Mouse (Mus musculus): Measurements from ENCODE around the gene Abcc4.
"Not testable (repeated sequence)": the region's sequence is repeated elsewhere in the genome, so short reads cannot be mapped to it uniquely, and the experiment has no call there.

The Abcc4 gene

DNA sequence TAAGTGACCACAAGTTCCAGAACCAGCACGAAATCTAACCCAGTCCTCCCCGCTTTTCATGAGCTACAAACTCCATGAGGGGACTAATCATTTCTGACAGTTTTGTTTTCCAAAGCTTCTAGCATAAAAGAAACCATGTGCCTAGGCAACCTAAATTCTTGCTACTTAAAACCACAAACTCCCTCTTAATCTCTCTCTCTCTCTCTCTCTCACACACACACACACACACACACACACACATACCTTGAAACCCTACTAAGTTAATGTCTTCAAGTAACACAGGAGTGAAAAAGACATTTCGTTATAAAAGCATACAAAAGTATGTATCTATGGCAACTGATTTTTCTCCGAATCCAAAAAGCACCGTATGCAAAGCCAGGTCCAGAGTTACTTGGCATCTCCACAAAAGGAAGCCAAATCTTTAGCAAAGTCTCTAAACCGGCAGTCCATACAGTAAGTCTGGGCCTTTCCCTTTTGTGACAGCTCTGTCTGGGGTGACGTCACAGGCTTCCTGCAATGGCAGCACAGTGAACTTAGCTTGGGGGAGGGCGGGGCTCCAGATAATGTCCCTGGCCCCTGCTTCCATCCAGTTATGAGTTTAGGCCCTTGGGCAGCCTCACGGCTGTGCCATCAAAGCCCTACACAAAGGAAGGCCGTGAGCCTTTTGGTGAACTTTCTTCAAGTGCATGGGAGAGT is 23.5 kb downstream of the Abcc4 start:
- in situ Hi-C loops (cut with MboI, MseI) = no loop called here

DNA sequence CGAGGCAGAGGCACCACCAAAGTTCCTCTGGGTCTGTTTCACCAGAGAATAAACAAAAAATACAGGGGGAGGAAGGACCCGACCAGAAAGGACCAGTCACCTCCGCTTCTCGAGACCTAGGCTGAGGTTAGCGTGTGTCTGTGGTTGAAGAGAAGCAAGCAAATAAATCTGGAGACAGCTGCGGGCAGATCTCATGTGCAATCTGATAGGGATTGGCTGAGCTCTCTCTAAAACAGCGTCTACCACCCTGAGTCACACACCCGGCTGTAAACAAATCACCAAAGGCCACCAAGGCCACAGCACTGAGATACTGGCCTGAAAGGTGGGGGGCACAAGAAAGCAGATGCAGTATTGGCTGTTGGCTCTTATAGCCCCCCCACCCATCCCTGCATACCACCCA is 24.9 kb downstream of the Abcc4 start:
- in situ Hi-C loops (cut with MboI, MseI) = no loop called here

DNA sequence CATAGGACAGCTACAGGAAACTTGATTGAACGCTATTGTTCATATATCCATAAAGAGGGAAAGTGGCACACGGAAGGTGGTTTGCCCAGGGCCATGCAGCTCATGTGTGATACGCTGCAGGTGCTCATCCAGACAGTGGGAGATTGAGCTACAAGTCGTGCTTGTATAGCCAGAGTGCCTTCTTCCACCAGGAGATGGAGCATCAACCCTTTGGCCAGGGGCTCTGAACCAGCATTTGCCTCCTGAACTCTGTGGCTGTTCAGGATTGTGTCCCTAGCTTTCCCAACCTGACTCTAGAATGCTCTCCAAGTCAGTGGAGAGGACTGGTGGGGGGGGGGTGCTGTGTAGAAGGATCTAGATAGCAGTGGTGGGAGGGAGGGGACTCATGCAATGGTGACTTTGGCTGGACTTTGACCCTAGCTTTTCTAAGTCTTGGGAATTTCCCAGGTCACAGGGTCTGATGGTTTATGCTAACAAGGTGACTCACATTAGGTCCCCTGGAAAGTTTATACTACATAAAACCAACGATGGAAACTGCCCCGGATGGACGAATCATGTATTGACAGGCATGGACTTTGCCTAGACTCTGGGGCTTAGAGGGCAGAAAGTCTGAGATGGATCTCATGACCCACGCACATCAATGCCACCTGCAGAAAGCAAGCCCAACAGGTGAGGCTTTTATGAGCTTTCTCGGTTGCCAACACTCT is 27.6 kb downstream of the Abcc4 start:
- in situ Hi-C loops (cut with MboI, MseI) = no loop called here

DNA sequence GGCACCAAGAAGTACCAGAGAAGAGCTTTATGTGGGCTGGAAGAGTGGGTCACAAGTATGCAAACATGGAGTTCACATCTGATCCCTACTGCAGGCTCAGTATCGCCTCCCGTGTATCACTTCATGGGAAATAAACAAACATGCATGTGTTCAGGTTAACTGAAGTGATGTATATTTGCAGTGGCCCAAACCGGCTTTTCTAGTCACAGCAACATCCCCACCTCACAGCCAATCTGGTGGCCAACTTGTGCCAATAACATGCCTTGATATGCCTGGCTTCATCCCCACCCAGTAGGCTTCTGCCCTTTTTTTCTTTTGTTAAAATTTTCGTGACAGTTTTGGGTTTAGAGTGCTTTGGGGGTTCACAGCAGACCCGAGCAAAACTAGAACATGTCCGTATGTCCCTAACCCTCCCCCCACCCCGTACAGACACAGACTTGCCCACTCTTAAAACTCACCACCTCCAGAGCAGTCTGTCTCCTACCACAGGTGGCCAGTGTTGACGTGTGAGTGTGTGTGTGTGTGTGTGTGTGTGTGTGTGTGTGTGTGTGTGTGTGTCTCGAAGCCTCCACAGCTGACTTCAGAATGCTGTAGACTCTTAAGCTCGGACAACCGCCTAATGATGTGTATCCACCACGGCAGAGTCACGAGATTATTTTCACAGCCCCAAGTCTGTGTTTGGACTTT is 29.6 kb downstream of the Abcc4 start:
- in situ Hi-C loops (cut with MboI, MseI) = no loop called here

DNA sequence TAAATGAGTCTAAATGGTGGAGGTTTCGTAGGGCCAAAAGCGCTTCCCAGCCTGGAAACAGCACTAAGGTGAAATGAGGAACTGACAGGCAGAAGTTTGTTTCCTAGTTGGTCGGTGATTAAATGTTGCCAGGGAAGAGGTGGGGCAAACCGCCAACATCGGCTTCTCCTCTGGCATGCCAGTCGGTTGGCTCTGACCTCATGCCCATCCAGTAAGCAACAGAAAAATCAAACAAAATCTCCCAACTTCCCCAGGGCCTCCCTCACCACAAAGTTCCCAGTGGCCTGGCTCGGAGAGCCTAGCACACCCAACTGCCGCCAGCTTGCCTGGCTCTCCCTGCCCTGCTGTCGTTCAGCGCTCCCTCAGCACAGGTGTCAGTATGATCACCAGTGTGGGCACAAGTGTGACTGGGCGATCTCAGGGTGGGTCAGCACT is 31.3 kb downstream of the Abcc4 start:
- in situ Hi-C loops (cut with MboI, MseI) = no loop called here

DNA sequence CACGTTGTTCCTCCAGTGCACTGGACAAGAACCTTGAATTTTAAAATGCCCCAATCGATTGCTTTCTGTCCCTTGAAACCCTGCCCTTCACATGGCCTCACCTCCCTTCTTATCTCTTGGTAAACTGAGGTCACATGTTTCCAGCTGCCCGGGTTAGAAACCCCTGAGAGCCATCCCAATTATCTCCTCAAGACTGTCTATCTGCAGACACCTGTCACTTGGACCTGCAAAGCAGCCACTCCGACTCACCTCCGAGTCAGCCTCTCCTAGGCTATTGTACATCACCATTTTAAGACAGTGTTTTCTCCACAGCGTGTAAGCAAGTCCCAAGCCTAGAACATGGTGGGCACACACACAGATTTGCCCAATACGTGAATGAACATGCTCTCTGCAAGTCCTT is 31.8 kb downstream of the Abcc4 start:
- in situ Hi-C loops (cut with MboI, MseI) = no loop called here

DNA sequence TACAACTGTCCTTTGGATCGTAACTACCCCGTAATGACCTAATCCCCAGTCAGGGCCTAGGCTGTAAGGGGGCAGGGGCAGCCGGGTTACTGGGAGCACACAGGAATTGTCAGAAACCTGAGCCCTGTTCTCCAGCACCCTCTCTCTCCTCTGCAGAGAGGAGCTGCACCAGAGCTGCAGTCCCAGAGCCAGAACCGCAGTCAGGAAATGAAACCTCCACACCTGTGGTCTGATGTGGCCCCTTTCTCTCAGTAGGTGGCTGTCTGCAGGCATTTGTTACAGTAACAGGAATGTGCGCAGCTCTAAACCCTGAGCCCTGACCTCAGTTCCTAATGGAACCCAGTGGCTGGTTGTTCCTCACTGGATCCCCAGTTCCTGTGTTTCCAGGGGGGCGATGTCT is 32.5 kb downstream of the Abcc4 start:
- in situ Hi-C loops (cut with MboI, MseI) = no loop called here

DNA sequence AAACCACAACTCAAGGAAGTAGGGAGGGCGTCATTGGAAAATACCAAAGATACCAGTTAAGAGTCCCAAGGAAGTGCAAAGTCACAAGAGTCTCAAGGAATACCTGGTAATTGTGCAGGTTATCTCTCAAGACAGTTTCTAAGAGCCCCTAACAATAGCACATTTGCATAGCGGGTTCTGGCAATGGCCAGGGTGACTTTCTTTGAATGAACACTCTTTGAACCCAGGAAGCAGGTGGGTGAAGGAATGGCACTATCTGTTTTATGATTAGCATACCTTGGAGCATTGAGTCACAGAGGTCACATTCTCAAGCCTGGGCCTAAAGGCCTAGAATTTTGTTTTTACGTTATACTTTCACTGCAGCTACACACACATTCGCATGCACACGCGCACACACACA is 33.1 kb downstream of the Abcc4 start:
- in situ Hi-C loops (cut with MboI, MseI) = not testable (repeated sequence)

DNA sequence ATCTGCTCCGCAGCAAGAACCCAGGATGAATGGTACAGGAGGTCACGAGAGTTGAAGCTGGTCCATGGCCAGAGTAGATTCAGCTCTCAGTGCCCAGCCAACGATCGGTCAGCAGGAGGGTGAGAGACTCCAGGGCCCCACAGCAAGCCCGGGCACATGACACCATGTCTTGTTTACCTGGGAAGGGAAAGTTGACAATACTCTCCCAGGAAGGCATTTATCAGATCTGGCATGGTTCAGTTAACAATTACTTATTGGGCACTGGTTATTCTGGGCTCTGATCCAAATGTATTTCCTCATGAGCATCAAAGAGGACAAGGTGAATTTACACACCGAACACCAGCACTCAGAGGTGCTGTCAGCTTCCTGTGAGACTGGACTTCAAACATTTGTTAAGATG is 38.5 kb downstream of the Abcc4 start:
- in situ Hi-C loops (cut with MboI, MseI) = no loop called here

DNA sequence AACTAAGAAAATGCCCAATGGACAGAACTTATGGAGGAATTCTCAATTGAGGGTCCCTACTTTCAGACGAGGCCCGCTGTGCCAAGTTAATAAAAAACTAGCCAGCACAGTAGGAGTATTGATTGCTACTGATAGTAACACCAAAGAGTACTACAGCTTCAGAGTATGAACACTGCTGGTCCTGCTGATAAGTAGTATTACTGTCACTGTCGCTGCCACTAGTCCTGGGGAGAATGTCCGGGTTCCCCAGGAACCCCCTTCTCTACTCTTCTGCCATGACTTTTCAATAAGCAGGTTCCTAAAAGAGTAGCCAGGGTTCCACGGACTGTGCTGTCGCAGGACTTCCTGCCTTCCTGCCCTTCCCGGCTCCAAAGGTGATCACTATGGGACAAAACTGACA is 41.4 kb downstream of the Abcc4 start:
- in situ Hi-C loops (cut with MboI, MseI) = loop anchor here in 1 of 2 experiments (5.0 kb wide), 1 partner anchor 38 kb away; no protein-coding TSS in a partner anchor

DNA sequence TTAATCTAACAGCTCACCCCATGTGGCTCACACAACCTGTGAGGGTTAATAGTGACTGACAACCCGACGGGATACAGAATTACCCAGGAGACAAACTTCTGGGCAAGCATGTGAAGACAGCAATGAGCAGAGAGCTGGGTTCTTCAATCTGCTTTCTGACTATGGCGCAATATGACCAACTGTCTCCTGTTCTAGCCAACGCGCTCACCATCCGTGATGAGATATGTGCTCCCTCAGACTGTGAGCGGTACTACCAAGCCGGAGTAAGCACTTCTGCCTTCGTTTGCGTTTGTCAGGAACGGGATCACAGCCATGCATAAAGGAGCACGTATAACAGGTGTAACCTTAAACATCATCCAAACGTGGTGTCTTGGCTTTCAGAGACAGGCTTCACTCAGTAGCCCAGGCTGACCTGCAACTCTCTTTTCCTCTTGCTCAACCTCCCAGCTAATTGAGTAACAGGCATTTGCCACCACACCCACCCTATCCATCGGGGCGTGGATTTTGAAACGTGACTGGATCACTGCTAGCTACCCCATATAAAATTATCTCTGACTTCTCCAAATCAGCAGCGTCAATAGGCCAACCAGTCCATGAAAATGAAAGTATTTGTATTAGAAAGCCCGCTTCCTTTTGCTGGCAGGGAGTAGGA is 43.3 kb downstream of the Abcc4 start:
- in situ Hi-C loops (cut with MboI, MseI) = loop anchor here in 1 of 2 experiments (5.0 kb wide), 1 partner anchor 40 kb away; no protein-coding TSS in a partner anchor

DNA sequence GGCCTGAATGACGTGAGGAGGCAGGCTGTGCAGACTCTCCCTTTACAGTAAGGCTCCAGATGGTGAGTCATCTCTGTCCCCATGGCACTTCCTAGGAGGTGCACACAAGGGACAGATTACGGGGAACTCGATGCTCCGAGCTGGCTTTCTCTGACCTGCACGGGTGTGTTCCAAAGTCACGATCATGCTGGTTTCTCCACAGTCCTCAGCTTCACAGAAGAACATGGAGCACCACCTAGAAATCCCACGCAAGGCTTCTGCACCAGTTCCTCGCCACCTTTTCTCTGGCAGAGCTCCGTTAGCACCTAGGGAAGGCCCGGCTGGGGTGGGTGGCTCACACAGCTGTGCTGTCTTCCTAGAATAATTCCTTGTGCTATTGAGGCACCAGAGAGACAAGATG is 43.9 kb downstream of the Abcc4 start:
- in situ Hi-C loops (cut with MboI, MseI) = loop anchor here in 1 of 2 experiments (5.0 kb wide), 1 partner anchor 40 kb away; no protein-coding TSS in a partner anchor

DNA sequence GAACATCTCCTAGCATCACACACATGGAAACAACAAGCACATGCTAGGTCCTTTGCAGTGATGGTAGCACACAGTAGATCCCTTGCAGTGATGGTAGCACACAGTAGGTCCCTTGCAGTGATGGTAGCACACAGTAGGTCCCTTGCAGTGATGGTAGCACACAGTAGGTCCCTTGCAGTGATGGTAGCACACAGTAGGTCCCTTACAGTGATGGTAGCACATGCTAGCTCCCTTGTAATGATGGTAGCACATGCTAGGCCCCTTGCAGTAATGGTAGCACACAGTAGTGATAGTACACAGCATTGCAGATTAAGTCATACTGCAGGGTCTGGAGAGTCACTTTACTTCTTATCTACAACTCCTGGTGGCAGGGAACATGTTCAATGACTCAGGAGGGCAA is 46.8 kb downstream of the Abcc4 start:
- in situ Hi-C loops (cut with MboI, MseI) = no loop called here

DNA sequence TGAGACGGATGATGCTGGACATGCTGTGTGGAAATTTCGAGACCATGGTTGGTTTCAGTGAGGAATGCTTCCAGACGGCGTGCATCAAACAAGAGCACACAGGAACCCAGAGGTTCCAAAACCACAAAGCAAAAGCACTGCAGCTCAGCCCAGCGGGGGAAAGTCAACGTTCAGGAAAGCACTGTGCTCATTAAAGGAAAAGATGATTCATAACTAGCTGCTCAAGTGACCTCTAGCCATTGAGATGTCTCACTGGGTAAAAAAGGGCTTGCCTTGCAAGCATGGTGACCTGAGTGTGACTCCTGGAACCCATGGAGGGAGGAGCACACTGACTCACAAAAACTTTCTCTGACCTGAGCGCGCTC is 47.7 kb downstream of the Abcc4 start:
- in situ Hi-C loops (cut with MboI, MseI) = no loop called here

DNA sequence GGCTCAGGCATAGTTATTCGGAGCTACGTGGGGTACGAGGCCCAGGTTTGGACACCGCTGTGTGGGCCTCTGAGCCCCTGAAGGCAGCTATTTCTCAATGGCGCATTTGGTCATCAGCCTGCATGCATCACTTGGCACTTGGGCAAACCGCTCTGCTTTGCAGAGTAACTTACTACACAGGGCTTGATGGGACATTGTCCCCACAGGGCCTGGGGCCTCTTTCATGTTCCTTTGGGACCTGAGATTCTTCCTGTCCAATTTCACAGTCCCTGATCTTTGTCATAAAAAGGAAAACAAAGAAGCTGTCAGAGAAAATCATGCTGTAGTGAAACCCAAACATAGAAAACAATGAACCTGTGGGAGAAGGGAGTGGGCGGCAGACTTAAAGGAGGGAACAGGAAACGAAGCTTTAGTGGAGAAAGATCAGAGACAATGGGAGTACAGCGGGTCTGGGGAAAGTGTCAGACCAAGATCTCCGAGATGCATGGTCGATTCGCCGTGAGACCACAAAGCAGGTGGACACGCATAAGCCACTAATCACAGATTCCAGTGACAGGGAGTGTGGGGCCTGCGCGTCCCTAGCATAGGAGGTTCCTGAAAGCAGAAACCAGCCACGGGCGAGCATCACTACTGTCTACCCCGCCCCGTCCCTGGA is 48.2 kb downstream of the Abcc4 start:
- in situ Hi-C loops (cut with MboI, MseI) = no loop called here

DNA sequence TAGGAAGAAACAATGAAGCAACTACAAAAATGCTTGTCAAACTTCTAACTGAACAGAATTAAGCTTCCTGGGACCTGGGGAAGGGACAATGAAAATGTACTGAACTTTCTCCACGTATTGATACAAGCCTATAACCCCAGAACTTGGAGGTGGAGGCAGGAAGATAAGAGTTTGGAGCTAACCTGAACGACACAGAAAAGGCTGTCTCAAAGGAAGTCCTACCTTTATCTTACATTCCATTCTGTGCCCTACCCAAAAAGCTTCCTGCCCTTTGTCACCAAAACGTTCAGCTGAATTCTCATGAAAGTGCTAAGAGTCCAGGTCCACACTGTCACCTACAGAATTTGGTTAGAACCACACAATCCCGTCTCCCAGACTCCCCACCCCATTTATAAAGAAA is 48.8 kb downstream of the Abcc4 start:
- in situ Hi-C loops (cut with MboI, MseI) = no loop called here

DNA sequence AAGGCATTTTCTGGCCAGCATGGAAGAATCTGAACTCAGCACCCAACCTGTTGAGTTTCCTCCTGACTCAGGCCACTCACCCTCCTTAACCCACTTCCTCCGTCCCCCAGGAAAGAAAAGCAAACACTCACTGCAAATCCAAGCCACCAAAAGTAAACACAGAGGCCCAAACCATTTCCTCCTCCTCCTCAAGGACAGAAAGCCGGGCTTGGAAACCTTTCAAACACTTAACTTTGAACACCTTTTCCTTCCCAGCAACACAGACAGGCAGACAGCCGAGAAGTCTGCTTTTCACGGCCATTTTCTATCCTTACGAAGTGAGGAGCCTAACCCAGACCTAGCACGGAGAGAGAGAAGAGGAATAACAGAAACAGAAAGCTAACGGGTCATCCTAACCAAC is 50.0 kb downstream of the Abcc4 start:
- in situ Hi-C loops (cut with MboI, MseI) = no loop called here

DNA sequence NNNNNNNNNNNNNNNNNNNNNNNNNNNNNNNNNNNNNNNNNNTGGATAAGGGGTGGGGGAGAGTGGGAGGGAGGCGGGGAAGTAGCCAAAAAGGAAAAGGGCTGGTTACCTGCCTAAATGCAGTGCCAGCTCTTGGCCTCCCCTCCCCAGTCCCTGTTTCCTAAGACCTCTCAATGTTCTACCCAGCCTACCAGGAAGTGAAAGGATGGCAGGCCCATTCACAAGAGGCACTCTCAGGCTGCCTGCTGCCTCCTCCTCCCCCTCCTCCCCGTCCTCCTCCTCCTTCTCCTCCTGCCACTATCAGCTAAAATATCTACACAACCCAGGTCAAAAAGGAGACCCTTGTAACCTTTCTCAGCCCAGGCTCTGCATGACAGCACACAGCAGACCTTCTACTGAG is 51.1 kb downstream of the Abcc4 start:
- in situ Hi-C loops (cut with MboI, MseI) = no loop called here

DNA sequence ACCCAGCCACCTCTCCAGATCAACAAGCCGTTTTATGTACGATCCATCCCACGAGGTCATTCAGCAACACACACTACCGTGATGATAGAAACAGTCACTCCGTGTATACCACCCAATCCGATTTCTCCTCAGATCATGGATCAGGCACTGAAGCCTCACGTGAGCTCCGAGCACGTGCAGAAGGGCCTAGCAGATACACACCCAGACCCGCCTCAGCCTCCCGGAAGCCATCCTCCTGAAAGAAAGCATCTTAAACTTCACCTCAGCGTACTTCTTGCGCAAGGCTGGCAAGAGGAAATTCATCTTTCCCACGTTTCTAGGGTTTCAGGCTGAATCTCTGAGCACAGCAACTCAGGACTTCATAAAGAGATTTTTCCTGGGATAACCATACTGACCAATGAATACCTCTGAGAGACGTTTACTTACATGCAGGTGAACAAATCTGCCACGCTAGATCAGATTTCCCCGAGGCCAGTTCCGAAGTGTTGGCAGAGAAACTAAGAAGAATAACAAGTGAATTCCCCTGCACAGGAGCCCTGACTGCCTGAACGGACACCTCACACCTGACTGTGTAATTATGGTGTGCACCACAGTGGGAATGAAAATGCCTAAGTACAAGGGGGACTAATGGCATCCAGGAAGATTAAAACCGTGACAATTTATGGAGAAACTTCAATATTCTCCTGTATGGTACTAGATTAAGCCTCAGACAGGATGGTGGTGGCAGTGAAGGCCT is 54.1 kb downstream of the Abcc4 start:
- in situ Hi-C loops (cut with MboI, MseI) = no loop called here

DNA sequence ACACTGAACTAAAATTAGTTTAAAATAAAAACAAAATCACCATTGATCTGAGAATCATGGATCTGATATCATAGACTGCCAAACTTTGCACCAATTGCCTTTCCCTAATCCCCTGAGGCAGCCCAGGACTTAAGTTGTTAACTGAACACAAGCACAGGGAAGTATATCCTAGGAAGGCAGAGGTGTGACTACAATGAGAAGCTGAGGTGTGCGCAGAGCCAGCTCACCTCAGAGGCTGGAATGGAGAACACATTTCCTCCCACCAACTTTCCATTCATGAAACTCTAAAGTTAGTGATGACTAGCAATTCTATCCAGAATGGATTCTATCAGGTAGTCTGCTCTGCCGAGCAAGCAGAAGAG is 56.1 kb downstream of the Abcc4 start:
- in situ Hi-C loops (cut with MboI, MseI) = no loop called here
